Comparison of ENCODE assay signal across 8 mouse cellular contexts in the genomic region with DNA sequence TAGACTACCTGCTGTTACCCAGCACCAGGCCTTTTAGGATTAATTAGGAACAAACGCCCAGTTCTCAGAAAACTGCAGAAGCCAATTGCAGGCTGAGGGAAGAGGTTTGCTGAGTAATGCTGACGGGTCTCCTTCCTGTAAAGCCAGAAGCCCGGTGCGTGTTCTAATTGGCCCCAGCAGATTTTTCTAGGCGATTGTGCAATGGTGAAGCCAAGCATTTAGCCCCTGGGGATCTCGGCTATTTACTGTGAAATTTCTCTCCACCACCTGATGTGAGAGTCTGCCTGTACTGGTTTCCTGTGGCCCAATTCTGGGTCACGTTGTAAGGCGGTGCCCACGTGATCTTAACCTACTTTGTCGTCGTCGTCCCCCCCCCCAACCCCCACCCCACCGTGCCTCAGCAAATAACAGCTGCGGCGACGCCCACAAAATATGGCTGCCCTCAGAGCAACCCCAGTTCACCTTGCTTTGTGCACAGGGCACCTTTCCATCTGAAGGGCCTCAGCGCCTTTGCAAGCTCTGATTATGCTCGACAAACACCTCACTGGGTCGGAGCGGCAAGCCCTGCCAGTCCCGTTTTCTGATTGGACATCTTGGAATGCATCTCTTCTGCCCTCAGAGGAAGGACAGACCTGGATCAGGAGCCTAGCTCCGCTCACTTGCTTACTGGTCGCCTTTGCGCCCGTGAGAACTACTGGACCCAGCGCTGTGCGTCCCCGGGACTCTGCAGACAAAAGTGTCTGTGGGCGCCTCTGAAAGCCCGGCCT. TPM values are rescaled to one million over a fixed set of nuclear protein-coding genes. Genes with fewer than 3 reads are reported as not detected.
DNase-seq lines count a peak whose midpoint lies in the region; ATAC-seq and TF ChIP-seq lines count a peak whose summit lies in the region.

No protein-coding gene starts in this region.

- no peaks in the 10 kb centered on the region for H3K27me3 ChIP-seq in CH12.LX (replicated peaks)
- peaks cover 16% of the 10 kb centered on the region for H3K27me3 ChIP-seq in forebrain, embryonic 10.5 days (ENCODE audit: poor library complexity, severe bottlenecking)
- H3K27me3 ChIP-seq in heart, embryonic 15.5 days: no peaks in the 10 kb centered on the region
- no peaks in the 10 kb centered on the region for H3K27me3 ChIP-seq in liver, embryonic 13.5 days
- H3K27me3 ChIP-seq in stomach, embryonic 15.5 days (replicated peaks): no peaks in the 10 kb centered on the region

- H3K79me2 ChIP-seq in CH12.LX (replicated peaks; ENCODE audit: control insufficient read depth, extremely low read depth, insufficient read depth, poor library complexity, severe bottlenecking): no peaks in the 10 kb centered on the region

- dilution Hi-C loops in CH12.LX (cut with MboI; ENCODE audit: extremely low pct_ligation_motif_present, extremely low pct_unique_long_range_greater_than_20kb, low sequenced_read_pairs): no loop called here

- H3K36me3 ChIP-seq in CH12.LX (replicated peaks in 1 of 2; ENCODE audit: control insufficient read depth in 1 of 2, insufficient read depth in 1 of 2, low read length in 1 of 2): no peaks in the 10 kb centered on the region
- no peaks in the 10 kb centered on the region for H3K36me3 ChIP-seq in forebrain, embryonic 10.5 days (replicated peaks)
- no peaks in the 10 kb centered on the region for H3K36me3 ChIP-seq in heart, embryonic 15.5 days
- no peaks in the 10 kb centered on the region for H3K36me3 ChIP-seq in liver, embryonic 13.5 days
- H3K36me3 ChIP-seq in stomach, embryonic 15.5 days: no peaks in the 10 kb centered on the region

- peaks cover 3 to 8% of the 10 kb centered on the region in 2 experiments; a peak in 3 of 4 replicates for H3K4me1 ChIP-seq in CH12.LX (ENCODE audit: control insufficient read depth in 1 of 2, insufficient read depth in 2 of 2)
- H3K4me1 ChIP-seq in forebrain, embryonic 10.5 days: peaks cover 25% of the 10 kb centered on the region
- H3K4me1 ChIP-seq in heart, embryonic 15.5 days (replicated peaks): peaks cover 19% of the 10 kb centered on the region
- H3K4me1 ChIP-seq in liver, embryonic 13.5 days (replicated peaks): peaks cover 25% of the 10 kb centered on the region
- no peaks in the 10 kb centered on the region for H3K4me1 ChIP-seq in stomach, embryonic 15.5 days

- no peak overlapping the region for H3K27ac ChIP-seq in CH12.LX (ENCODE audit: insufficient read depth, low read depth)
- H3K27ac ChIP-seq in forebrain, embryonic 10.5 days: peak overlapping the region; percentile 79
- H3K27ac ChIP-seq in heart, embryonic 15.5 days: peak overlapping the region; percentile 98
- H3K27ac ChIP-seq in liver, embryonic 13.5 days: peak overlapping the region; percentile 94
- peak overlapping the region; percentile 94 for H3K27ac ChIP-seq in stomach, embryonic 15.5 days

- DNase-seq in CH12.LX (ENCODE audit: extremely low read depth): peak; percentile 63
- DNase-seq in c-Kit-positive CD71-positive TER-119-negative erythroid progenitor cells, embryonic 14.5 days (ENCODE audit: low read depth): peak; percentile 87
- DNase-seq in forebrain, embryonic 10.5 days (ENCODE audit: extremely low spot score, low spot score): peak; percentile 71
- peak; percentile 88 for DNase-seq in kidney, postnatal 14 days
- peak; percentile 82 for DNase-seq in liver, embryonic 13.5 days
- DNase-seq in natural killer cell, adult 2 months (ENCODE audit: low spot score in 2 of 2): peak; percentile 85 to 90

- ATAC-seq in heart, embryonic 15.5 days (replicated peaks; ENCODE audit: insufficient number of reproducible peaks, insufficient read depth, low FRiP score, low read depth): peak; percentile 79
- peak; percentile 83 for ATAC-seq in liver, embryonic 13.5 days (ENCODE audit: low read depth)
- peak; percentile 76 for ATAC-seq in stomach, embryonic 15.5 days (ENCODE audit: insufficient read depth, low FRiP score, low read depth)

- H3K9me3 ChIP-seq in CH12.LX (replicated peaks; ENCODE audit: low read length): peaks cover 10% of the 10 kb centered on the region
- H3K9me3 ChIP-seq in forebrain, embryonic 10.5 days: no peaks in the 10 kb centered on the region
- no peaks in the 10 kb centered on the region for H3K9me3 ChIP-seq in heart, embryonic 15.5 days (replicated peaks)
- H3K9me3 ChIP-seq in liver, embryonic 13.5 days (replicated peaks): no peaks in the 10 kb centered on the region
- H3K9me3 ChIP-seq in stomach, embryonic 15.5 days: no peaks in the 10 kb centered on the region

- TF ChIP-seq EP300 in CH12.LX (IDR thresholded peaks at IDR 0.05; ENCODE audit: low read length): no peak

- no peak for TF ChIP-seq POLR2A in CH12.LX (IDR thresholded peaks at IDR 0.05; ENCODE audit: low read depth, low read length)

- WGBS in forebrain, embryonic 10.5 days: under 1% methylated on average over 30 of the region's 30 CpGs
- under 1% methylated on average over 30 of the region's 30 CpGs for WGBS in heart, embryonic 15.5 days
- WGBS in liver, embryonic 13.5 days (ENCODE audit: insufficient replicate concordance): under 1% methylated on average over 30 of the region's 30 CpGs
- WGBS in stomach, embryonic 15.5 days: under 1% methylated on average over 30 of the region's 30 CpGs

- TF ChIP-seq CTCF in CH12.LX (conservative IDR thresholded peaks at IDR 0.05 in 1 of 2, IDR thresholded peaks at IDR 0.05 in 1 of 2; ENCODE audit: low read depth in 2 of 2, low read length in 2 of 2): no peak

- no peak overlapping the region for H3K4me2 ChIP-seq in CH12.LX (ENCODE audit: insufficient read depth, low read depth, poor library complexity, severe bottlenecking)
- peak overlapping the region; percentile 92 for H3K4me2 ChIP-seq in heart, embryonic 15.5 days
- peak overlapping the region; percentile 96 for H3K4me2 ChIP-seq in liver, embryonic 13.5 days
- H3K4me2 ChIP-seq in stomach, embryonic 15.5 days: peak overlapping the region; percentile 93

- in situ Hi-C loops in CH12.LX (cut with MboI; ENCODE audit: low pct_ligation_motif_present, low pct_unique_long_range_greater_than_20kb, low sequenced_read_pairs): no loop called here

- TF ChIP-seq RAD21 in CH12.LX (IDR thresholded peaks at IDR 0.05; ENCODE audit: low read depth, low read length): no peak

- H3K4me3 ChIP-seq in CH12.LX (replicated peaks in 1 of 3; ENCODE audit: low read depth in 2 of 3, low read length in 2 of 3, poor library complexity in 1 of 3): no peak overlapping the region
- H3K4me3 ChIP-seq in forebrain, embryonic 10.5 days: peak overlapping the region; percentile 59
- H3K4me3 ChIP-seq in heart, embryonic 15.5 days: peak overlapping the region; percentile 53
- peak overlapping the region; percentile 66 for H3K4me3 ChIP-seq in liver, embryonic 13.5 days (replicated peaks)
- peak overlapping the region; percentile 39 for H3K4me3 ChIP-seq in stomach, embryonic 15.5 days (replicated peaks)

- H3K9ac ChIP-seq in CH12.LX (ENCODE audit: insufficient read depth, low read depth): no peak overlapping the region
- peak overlapping the region; percentile 59 for H3K9ac ChIP-seq in heart, embryonic 15.5 days
- peak overlapping the region; percentile 76 for H3K9ac ChIP-seq in liver, embryonic 13.5 days
- 0 out of 2 replicates have a peak overlapping the region, but pooled peaks have one; percentile 19 for H3K9ac ChIP-seq in stomach, embryonic 15.5 days

TF ChIP-seq in CH12.LX, 34 proteins besides CTCF, POLR2A, EP300 and RAD21:
- peak; percentile 19; the same call in 1 of the 2 replicates for TF ChIP-seq ETS1 (conservative IDR thresholded peaks at IDR 0.05; ENCODE audit: low read depth, low read length)
- TF ChIP-seq CHD2 (IDR thresholded peaks at IDR 0.05; ENCODE audit: low read length): no peak

RNA-seq across cellular contexts. Expression of gene Spen, which starts 20.9 kb away (rescaled TPM):
- total RNA-seq in CH12.LX (2012; rRNA removed): 10.2 and 10.8 TPM in 2 replicates
- total RNA-seq in CH12.LX (2014; rRNA removed): 2.6 and 4.0 TPM in 2 replicates
- polyA plus RNA-seq in CH12.LX (2012; ENCODE audit: insufficient read length, low read depth): 21.3 and 21.6 TPM in 2 replicates
- 10.7 and 12.0 TPM in 2 replicates for polyA plus RNA-seq in forebrain, embryonic 10.5 days (2016; fragmentation: Nextera tagmentation; extraction: Ambion mirVana)
- polyA plus RNA-seq in heart, embryonic 15.5 days (2015; fragmentation: Nextera tagmentation; extraction: Ambion mirVana): 6.3 and 7.5 TPM in 2 replicates
- 4.2 and 4.8 TPM in 2 replicates for polyA plus RNA-seq in liver, embryonic 13.5 days (2015; fragmentation: Nextera tagmentation; extraction: Ambion mirVana)
- 8.4 and 10.4 TPM in 2 replicates for polyA plus RNA-seq in stomach, embryonic 15.5 days (2015; fragmentation: Nextera tagmentation; extraction: Ambion mirVana)

RNA-seq across cellular contexts. Expression of gene Fblim1, which starts 46.6 kb away (rescaled TPM):
- 0.17 TPM in 2 replicates for total RNA-seq in CH12.LX (2012; rRNA removed)
- 0.07 and 0.09 TPM in 2 replicates for total RNA-seq in CH12.LX (2014; rRNA removed)
- 0.97 and 1.2 TPM in 2 replicates for polyA plus RNA-seq in CH12.LX (2012; ENCODE audit: insufficient read length, low read depth)
- 23.2 and 30.1 TPM in 2 replicates for polyA plus RNA-seq in forebrain, embryonic 10.5 days (2016; fragmentation: Nextera tagmentation; extraction: Ambion mirVana)
- polyA plus RNA-seq in heart, embryonic 15.5 days (2015; fragmentation: Nextera tagmentation; extraction: Ambion mirVana): 48.4 and 59.1 TPM in 2 replicates
- polyA plus RNA-seq in liver, embryonic 13.5 days (2015; fragmentation: Nextera tagmentation; extraction: Ambion mirVana): 1.9 and 2.4 TPM in 2 replicates
- polyA plus RNA-seq in stomach, embryonic 15.5 days (2015; fragmentation: Nextera tagmentation; extraction: Ambion mirVana): 71.1 and 77.2 TPM in 2 replicates

RNA-seq across cellular contexts. Expression of gene Tmem82, which starts 59.1 kb away (rescaled TPM):
- total RNA-seq in CH12.LX (2012; rRNA removed) (3.8 and 5.2 TPM in 2 replicates), CH12.LX (2014; rRNA removed) (0.58 and 0.68 TPM in 2 replicates)
- polyA plus RNA-seq in CH12.LX (2012; ENCODE audit: insufficient read length, low read depth): 2.7 TPM in 2 replicates
- polyA plus RNA-seq in forebrain, embryonic 10.5 days (2016; fragmentation: Nextera tagmentation; extraction: Ambion mirVana): 0.86 and 1.0 TPM in 2 replicates
- 1.0 and 1.2 TPM in 2 replicates for polyA plus RNA-seq in heart, embryonic 15.5 days (2015; fragmentation: Nextera tagmentation; extraction: Ambion mirVana)
- polyA plus RNA-seq in liver, embryonic 13.5 days (2015; fragmentation: Nextera tagmentation; extraction: Ambion mirVana): 3.6 and 3.7 TPM in 2 replicates
- 4.0 and 6.1 TPM in 2 replicates for polyA plus RNA-seq in stomach, embryonic 15.5 days (2015; fragmentation: Nextera tagmentation; extraction: Ambion mirVana)

Comparison
In these comparisons a context has a peak if more than half of its experiments do, and no peak if none do; other contexts are left out.
1. H3K4me3 ChIP-seq: peak in forebrain, embryonic 10.5 days (single experiment), heart, embryonic 15.5 days (single experiment), liver, embryonic 13.5 days (single experiment) and stomach, embryonic 15.5 days (single experiment); none in CH12.LX (0 of 3).
2. Peak in every context shown above with its lines, with median percentiles within 50 percentile points of each other: DNase-seq and ATAC-seq.